Mouse (Mus musculus) kidney, postnatal 0 days (tissue): ENCODE data around the gene Tnni2. TPM values are rescaled to one million over a fixed set of nuclear protein-coding genes. Genes with fewer than 3 reads are reported as not detected.

ENCODE experiments used
- ATAC-seq: fragments of 200-750 bp; cut with Nextera tagmentation; replicated peaks from 2 replicates; pipeline ENCODE4 v1.8.0; 2017; ENCODE audit warnings: low read depth, moderate number of reproducible peaks, moderate TSS enrichment, moderate library complexity; ENCODE audit not compliant: low FRiP score
- DNase-seq: peaks from one replicate; pipeline ENCODE4 v3.0.0-alpha.2; 2016; ENCODE audit warnings: low spot score
- H3K27ac ChIP-seq: fragments of 300-500 bp; sonication (generic); 2 replicates; pipeline ENCODE4 v1.5.1; 2014; ENCODE audit warnings: mild to moderate bottlenecking
- H3K27me3 ChIP-seq: fragments of 300-500 bp; sonication (generic); 2 replicates; pipeline ENCODE4 v1.6.1; 2014; ENCODE audit warnings: low read length, mixed read lengths; ENCODE audit not compliant: insufficient read depth
- H3K36me3 ChIP-seq: fragments of 300-500 bp; sonication (generic); 2 replicates; pipeline ENCODE4 v1.6.1; 2014; ENCODE audit warnings: low read length, mixed read lengths; ENCODE audit not compliant: insufficient read depth
- H3K4me1 ChIP-seq: fragments of 300-500 bp; sonication (generic); replicated peaks from 2 replicates; pipeline ENCODE4 v1.6.1; 2014; ENCODE audit warnings: antibody characterized with exemption, low read length, mixed read lengths; ENCODE audit not compliant: insufficient read depth
- H3K4me2 ChIP-seq: fragments of 300-500 bp; sonication (generic); 2 replicates; pipeline ENCODE4 v1.6.1; 2014; ENCODE audit warnings: mild to moderate bottlenecking, low read length, moderate library complexity, mixed read lengths
- H3K4me3 ChIP-seq: fragments of 300-500 bp; sonication (generic); replicated peaks from 2 replicates; pipeline ENCODE4 v1.5.1; 2014; ENCODE audit warnings: low read depth, low read length
- H3K9ac ChIP-seq: fragments of 300-500 bp; sonication (generic); 2 replicates; pipeline ENCODE4 v1.6.1; 2014; ENCODE audit warnings: low read depth, low read length
- H3K9me3 ChIP-seq: fragments of 300-500 bp; sonication (generic); replicated peaks from 2 replicates; pipeline ENCODE4 v1.6.1; 2016; ENCODE audit warnings: low read length, inconsistent platforms, mixed read lengths
- CTCF ChIP-seq: IDR thresholded peaks from 2 replicates; pipeline ENCODE4 v1.5.1; 2016; ENCODE audit warnings: antibody characterized with exemption, low read depth, mild to moderate bottlenecking, moderate library complexity
- WGBS: fragments of 180-500 bp; shearing (Covaris S2); extraction: QIAGEN DNeasy Blood & Tissue Kit; methylation state at CpG from one replicate; pipeline ENCODE4 v1.1.7; 2014; 5-methylcytosine and 5-hydroxymethylcytosine counted together
- polyA plus RNA-seq: library from polyadenylated mRNA; unstranded; fragments of >200 nt; fragmentation: Nextera tagmentation; extraction: Ambion mirVana; gene quantifications from 2 replicates; pipeline ENCODE4 v1.2.1, GENCODE M21; 2015

Tnni2 gene
- polyA plus RNA-seq, result 2.2 and 3.0 TPM in 2 replicates

GRCm38 (mm10) chr7:142441585-142441984, at the start of gene Tnni2:
Gene Tnni2, plus strand, starts transcription at chr7:142441808.
- H3K27me3 ChIP-seq, result no peaks in the 10 kb centered on the region
- no peak within 1 kb of the TSS for H3K4me3 ChIP-seq
- H3K4me1 ChIP-seq, result 0 out of 2 replicates have a peak, but pooled peaks cover 6% of the 10 kb centered on the region
- H3K9me3 ChIP-seq, result no peaks in the 10 kb centered on the region
- WGBS, result 78% methylated on average over 9 of the region's 9 CpGs
- H3K9ac ChIP-seq, result peak within 1 kb of the TSS; percentile 5; the same call in 1 of the 2 replicates
- no peak within 1 kb of the TSS for H3K4me2 ChIP-seq
- H3K36me3 ChIP-seq, result no peaks in the 10 kb centered on the region
- H3K27ac ChIP-seq, result no peak within 1 kb of the TSS
- TF ChIP-seq CTCF, result no peak
- ATAC-seq (no peak), DNase-seq (no peak)

- no peaks in the 10 kb centered on the region for H3K4me1 ChIP-seq
- H3K27me3 ChIP-seq, result no peaks in the 10 kb centered on the region
- H3K9ac ChIP-seq, result no peak overlapping the region
- ATAC-seq, result 0 out of 2 replicates have a peak, but pooled peaks have one; percentile 11
- H3K36me3 ChIP-seq, result no peaks in the 10 kb centered on the region
- H3K9me3 ChIP-seq, result no peaks in the 10 kb centered on the region
- peak overlapping the region; percentile 44; the same call in 1 of the 2 replicates for H3K27ac ChIP-seq
- no peak for DNase-seq
- no peak for TF ChIP-seq CTCF
- H3K4me3 ChIP-seq, result no peak overlapping the region
- no peak overlapping the region for H3K4me2 ChIP-seq
- 13% methylated on average over 4 of the region's 4 CpGs for WGBS
These were observed 48.4 kb upstream of the Tnni2 start for GRCm38 (mm10) chr7:142393191-142393590.

- DNase-seq, result no peak
These were observed 47.1 kb upstream of the Tnni2 start for GRCm38 (mm10) chr7:142394261-142395190.

GRCm38 (mm10) chr7:142395472-142395871, 46.1 kb upstream of the Tnni2 start:
- H3K27ac ChIP-seq, result no peak overlapping the region
- DNase-seq, result no peak
- 86% methylated on average over 4 of the region's 4 CpGs for WGBS
- no peaks in the 10 kb centered on the region for H3K27me3 ChIP-seq
- H3K9me3 ChIP-seq, result no peaks in the 10 kb centered on the region
- no peaks in the 10 kb centered on the region for H3K36me3 ChIP-seq
- no peak for ATAC-seq
- TF ChIP-seq CTCF, result no peak
- no peak overlapping the region for H3K4me3 ChIP-seq
- no peak overlapping the region for H3K9ac ChIP-seq
- H3K4me2 ChIP-seq, result no peak overlapping the region
- no peaks in the 10 kb centered on the region for H3K4me1 ChIP-seq

More at GRCm38 (mm10) chr7:142394261-142395190, 47.1 kb upstream of the Tnni2 start:
- no peak for TF ChIP-seq CTCF
- Histone ChIP-seq H3K27me3 (no peaks in the 10 kb centered on the region), H3K9me3 (no peaks in the 10 kb centered on the region), H3K27ac (peak overlapping the region; percentile 44; the same call in 1 of the 2 replicates), H3K4me1 (no peaks in the 10 kb centered on the region), H3K4me3 (no peak overlapping the region), H3K9ac (no peak overlapping the region), H3K36me3 (no peaks in the 10 kb centered on the region), H3K4me2 (no peak overlapping the region)
- no peak for ATAC-seq
- 60% methylated on average over 6 of the region's 6 CpGs for WGBS

GRCm38 (mm10) chr7:142396611-142397010, 45.0 kb upstream of the Tnni2 start:
- Histone ChIP-seq H3K36me3 (no peaks in the 10 kb centered on the region), H3K9me3 (no peaks in the 10 kb centered on the region), H3K4me2 (no peak overlapping the region), H3K27me3 (no peaks in the 10 kb centered on the region), H3K4me1 (no peaks in the 10 kb centered on the region), H3K4me3 (no peak overlapping the region), H3K9ac (no peak overlapping the region), H3K27ac (no peak overlapping the region)
- 97% methylated on average over 1 of the region's 1 CpGs for WGBS
- no peak for TF ChIP-seq CTCF
- no peak for DNase-seq
- ATAC-seq, result no peak

GRCm38 (mm10) chr7:142398052-142398451, 43.6 kb upstream of the Tnni2 start:
- Histone ChIP-seq H3K9ac (no peak overlapping the region), H3K4me1 (no peaks in the 10 kb centered on the region), H3K36me3 (no peaks in the 10 kb centered on the region), H3K4me3 (no peak overlapping the region), H3K9me3 (no peaks in the 10 kb centered on the region), H3K4me2 (no peak overlapping the region), H3K27me3 (no peaks in the 10 kb centered on the region), H3K27ac (no peak overlapping the region)
- peak; percentile 50 for DNase-seq
- 40% methylated on average over 2 of the region's 2 CpGs for whole genome bisulfite sequencing
- ATAC-seq, result no peak
- TF ChIP-seq CTCF, result no peak
